Mouse (Mus musculus) gastrocnemius, postnatal 25 days (tissue): Measurements from ENCODE around the gene Clic4. TPM values are rescaled to one million over a fixed set of nuclear protein-coding genes. Genes with fewer than 3 reads are reported as not detected.
"Not testable (repeated sequence)": the region's sequence is repeated elsewhere in the genome, so short reads cannot be mapped to it uniquely, and the experiment has no call there.

Experiments
- DNase-seq: peaks from one replicate; pipeline ENCODE4 v3.0.0; 2022
- total RNA-seq, 2 experiments: library from RNA; stranded (reverse); gene quantifications; 1 replicate in 1 of 2; 2 replicates in 1 of 2; pipeline ENCODE4 v1.2.3; 2021

The Clic4 gene
- total RNA-seq, 2 experiments from 2014 or later: 28.6 to 38.0 TPM

GRCm38 (mm10) chr4:135190364-135190763 is 82.2 kb downstream of the Clic4 start:
- DNase-seq: no peak

GRCm38 (mm10) chr4:135189452-135190008 is 83.1 kb downstream of the Clic4 start:
- DNase-seq: peak; percentile 54

GRCm38 (mm10) chr4:135184277-135184676 is 88.3 kb downstream of the Clic4 start:
- not testable (repeated sequence) for DNase-seq

GRCm38 (mm10) chr4:135181819-135182218 is 90.8 kb downstream of the Clic4 start:
- DNase-seq: no peak

- DNase-seq: no peak
These were observed 93.5 kb downstream of the Clic4 start for GRCm38 (mm10) chr4:135179077-135179481.

- DNase-seq: no peak
These were observed 95.0 kb downstream of the Clic4 start for GRCm38 (mm10) chr4:135177568-135177967.

- no peak for DNase-seq
These were observed 97.1 kb downstream of the Clic4 start for GRCm38 (mm10) chr4:135175406-135176120.

GRCm38 (mm10) chr4:135171304-135171875 is 101.2 kb downstream of the Clic4 start:
- no peak for DNase-seq

- DNase-seq: no peak
These were observed 103.1 kb downstream of the Clic4 start for GRCm38 (mm10) chr4:135169501-135169900.

- DNase-seq: no peak
These were observed 103.5 kb downstream of the Clic4 start for GRCm38 (mm10) chr4:135169096-135169495.

GRCm38 (mm10) chr4:135167816-135168527 is 104.6 kb downstream of the Clic4 start:
- DNase-seq: no peak

GRCm38 (mm10) chr4:135166413-135167225 is 106.0 kb downstream of the Clic4 start:
- no peak for DNase-seq

GRCm38 (mm10) chr4:135165761-135166160 is 106.9 kb downstream of the Clic4 start:
- DNase-seq: no peak

Other genes with a start within 250 kb of the Clic4 start
- under 1 TPM in 1 of 2 experiments, not detected in 1; 0.11 TPM for gene Runx3, start 152.2 kb downstream of the Clic4 start, total RNA-seq
- gene Srrm1, start 80.5 kb upstream of the Clic4 start, total RNA-seq: 10 to 100 TPM; 52.9 to 58.1 TPM
- gene Ncmap, start 125.4 kb upstream of the Clic4 start, total RNA-seq: 1 to 10 TPM; 4.0 to 4.2 TPM
- gene Rcan3, start 161.0 kb upstream of the Clic4 start, total RNA-seq: 1 to 10 TPM; 4.5 to 4.7 TPM
- gene Stpg1, start 222.0 kb upstream of the Clic4 start, total RNA-seq: under 1 TPM in 1 of 2 experiments, not detected in 1; 0.67 TPM
- gene Nipal3, start 222.2 kb upstream of the Clic4 start, total RNA-seq: 10 to 100 TPM; 11.0 to 13.6 TPM